Mouse (Mus musculus): ENCODE measurements around the gene Ttc7b. TPM values are rescaled to one million over a fixed set of nuclear protein-coding genes. Genes with fewer than 3 reads are reported as not detected.

Ttc7b gene
- polyA plus RNA-seq, 1 experiment = 0.13 TPM

DNA sequence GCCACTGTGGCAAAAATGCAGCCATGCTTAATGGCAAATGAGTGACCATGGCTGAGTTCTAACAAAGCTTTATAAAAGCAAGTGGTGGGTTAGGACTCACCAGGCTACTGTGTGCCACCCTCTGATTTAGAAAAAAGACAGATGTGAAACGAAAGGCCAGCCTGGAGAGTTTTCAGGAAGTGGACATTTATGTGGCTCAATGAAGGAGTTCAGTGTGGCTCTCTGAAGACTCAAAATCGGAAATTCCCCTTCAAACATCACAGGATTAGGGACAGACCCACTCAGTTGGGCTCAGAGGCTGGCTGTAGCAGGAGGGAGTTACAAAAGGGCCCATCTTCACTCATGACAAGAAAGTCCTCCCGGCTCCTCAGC lies 243.1 kb downstream of the Ttc7b start:
- H3K36me3 ChIP-seq (ENCODE audit: control insufficient read depth) = no peaks in the 10 kb centered on the region
- no peaks in the 10 kb centered on the region for H3K9me3 ChIP-seq (ENCODE audit: control insufficient read depth, low read length)
- peaks cover 2% of the 10 kb centered on the region for H3K4me1 ChIP-seq (ENCODE audit: control insufficient read depth)
- no peak for TF ChIP-seq TAL1 (IDR thresholded peaks at IDR 0.05; ENCODE audit: low read length)
- TF ChIP-seq GATA1 (IDR thresholded peaks at IDR 0.05; ENCODE audit: low read length) = no peak
- no peak overlapping the region for H3K4me3 ChIP-seq (replicated peaks)
- no peaks in the 10 kb centered on the region for H3K27me3 ChIP-seq (ENCODE audit: control insufficient read depth)

DNA sequence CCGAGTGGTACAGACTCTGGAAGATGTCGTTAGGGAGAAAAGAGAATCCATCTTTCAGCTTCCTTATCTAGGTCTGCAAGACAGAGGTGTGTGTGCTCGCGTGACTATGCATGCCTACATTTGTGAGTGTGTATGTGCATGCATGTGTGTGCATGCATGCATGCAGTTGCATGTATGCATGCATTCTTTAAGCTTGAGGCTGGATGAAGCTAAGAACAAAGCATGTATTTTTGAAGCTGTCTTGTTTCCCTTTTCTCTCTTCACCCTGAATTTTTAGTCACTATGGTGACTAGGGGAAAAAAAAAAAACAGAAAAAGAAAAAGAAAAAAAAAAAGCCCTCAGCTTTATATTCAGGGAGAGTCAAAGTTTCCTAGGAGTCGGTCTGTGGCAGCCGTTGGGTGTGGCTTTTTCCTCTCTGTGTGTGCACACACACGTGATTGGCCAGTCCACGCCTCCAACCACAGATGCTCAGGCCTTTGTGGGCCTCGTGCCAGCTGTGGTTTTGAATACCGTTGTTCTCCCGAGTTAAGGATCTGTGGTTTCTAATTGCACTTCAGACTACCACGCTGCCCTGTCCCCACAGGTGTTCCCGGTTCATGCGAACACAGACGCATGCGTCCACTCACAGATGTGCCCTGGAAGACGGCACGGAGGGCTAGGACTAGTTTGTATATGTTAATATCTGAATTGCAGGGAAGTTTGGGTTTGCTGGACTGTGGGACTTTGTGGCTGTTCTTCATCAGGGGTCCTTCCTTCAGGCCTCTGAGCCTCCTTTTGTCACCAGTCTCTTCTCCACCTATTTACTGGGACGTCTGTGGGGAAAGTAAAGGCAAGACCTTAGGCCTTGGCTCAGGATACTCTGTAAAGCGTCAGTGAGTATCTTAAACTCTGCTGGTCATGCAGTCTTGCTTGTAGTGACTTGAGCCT lies 243.8 kb downstream of the Ttc7b start:
- no peak overlapping the region for H3K4me3 ChIP-seq (replicated peaks)
- H3K36me3 ChIP-seq (ENCODE audit: control insufficient read depth) = no peaks in the 10 kb centered on the region
- H3K27me3 ChIP-seq (ENCODE audit: control insufficient read depth) = no peaks in the 10 kb centered on the region
- no peaks in the 10 kb centered on the region for H3K9me3 ChIP-seq (ENCODE audit: control insufficient read depth, low read length)
- TF ChIP-seq TAL1 (IDR thresholded peaks at IDR 0.05; ENCODE audit: low read length) = no peak
- no peak for TF ChIP-seq GATA1 (IDR thresholded peaks at IDR 0.05; ENCODE audit: low read length)
- H3K4me1 ChIP-seq (ENCODE audit: control insufficient read depth) = peaks cover 2% of the 10 kb centered on the region

DNA sequence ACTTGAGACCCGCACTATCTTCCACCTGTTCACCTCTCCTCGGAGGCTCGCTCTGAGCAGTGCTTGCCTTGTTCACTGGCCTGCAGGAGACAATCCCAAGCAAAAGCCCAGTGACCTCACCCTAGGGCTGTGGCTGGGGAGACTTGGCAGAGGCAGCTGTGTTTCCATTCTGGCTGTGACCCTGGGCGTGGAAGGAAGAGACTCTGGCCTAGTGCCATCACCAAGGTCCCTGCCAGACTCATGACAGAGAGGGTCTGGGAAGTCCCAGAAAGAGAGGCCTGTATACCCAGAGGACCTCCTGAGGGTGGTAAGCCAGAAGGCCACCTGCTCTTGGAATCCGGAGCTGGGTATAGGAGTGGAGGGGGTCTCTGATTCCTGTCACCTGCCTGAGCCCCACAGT lies 244.8 kb downstream of the Ttc7b start:
- H3K36me3 ChIP-seq (ENCODE audit: control insufficient read depth) = no peaks in the 10 kb centered on the region
- no peaks in the 10 kb centered on the region for H3K9me3 ChIP-seq (ENCODE audit: control insufficient read depth, low read length)
- H3K4me1 ChIP-seq (ENCODE audit: control insufficient read depth) = peaks cover 2% of the 10 kb centered on the region
- TF ChIP-seq TAL1 (IDR thresholded peaks at IDR 0.05; ENCODE audit: low read length) = no peak
- TF ChIP-seq GATA1 (IDR thresholded peaks at IDR 0.05; ENCODE audit: low read length) = no peak
- H3K27me3 ChIP-seq (ENCODE audit: control insufficient read depth) = no peaks in the 10 kb centered on the region
- no peak overlapping the region for H3K4me3 ChIP-seq (replicated peaks)

DNA sequence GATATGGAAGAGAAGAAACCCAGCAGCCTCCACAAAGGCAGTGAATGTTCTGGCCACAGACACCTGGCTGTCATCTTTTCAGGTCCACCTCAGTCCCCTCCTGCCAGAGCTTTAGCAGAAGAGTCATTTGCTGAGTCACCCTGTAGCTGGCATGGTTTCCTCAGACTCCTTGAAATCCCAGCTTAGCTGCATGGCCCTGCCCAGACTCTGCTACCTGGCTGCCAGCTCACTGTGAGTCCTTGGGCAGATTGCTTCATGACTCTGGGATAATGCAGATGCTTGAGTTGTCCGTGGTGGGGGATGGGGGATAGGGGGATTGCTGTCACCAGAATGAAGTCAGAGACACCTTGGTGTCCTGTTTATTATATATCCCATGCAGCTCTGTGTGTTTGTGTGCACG lies 247.6 kb downstream of the Ttc7b start:
- Histone ChIP-seq H3K36me3 (ENCODE audit: control insufficient read depth) (no peaks in the 10 kb centered on the region), H3K4me1 (ENCODE audit: control insufficient read depth) (peaks cover 2% of the 10 kb centered on the region), H3K9me3 (ENCODE audit: control insufficient read depth, low read length) (no peaks in the 10 kb centered on the region), H3K27me3 (ENCODE audit: control insufficient read depth) (no peaks in the 10 kb centered on the region), H3K4me3 (replicated peaks) (no peak overlapping the region)
- TF ChIP-seq GATA1 (IDR thresholded peaks at IDR 0.05; ENCODE audit: low read length) = no peak
- no peak for TF ChIP-seq TAL1 (IDR thresholded peaks at IDR 0.05; ENCODE audit: low read length)

DNA sequence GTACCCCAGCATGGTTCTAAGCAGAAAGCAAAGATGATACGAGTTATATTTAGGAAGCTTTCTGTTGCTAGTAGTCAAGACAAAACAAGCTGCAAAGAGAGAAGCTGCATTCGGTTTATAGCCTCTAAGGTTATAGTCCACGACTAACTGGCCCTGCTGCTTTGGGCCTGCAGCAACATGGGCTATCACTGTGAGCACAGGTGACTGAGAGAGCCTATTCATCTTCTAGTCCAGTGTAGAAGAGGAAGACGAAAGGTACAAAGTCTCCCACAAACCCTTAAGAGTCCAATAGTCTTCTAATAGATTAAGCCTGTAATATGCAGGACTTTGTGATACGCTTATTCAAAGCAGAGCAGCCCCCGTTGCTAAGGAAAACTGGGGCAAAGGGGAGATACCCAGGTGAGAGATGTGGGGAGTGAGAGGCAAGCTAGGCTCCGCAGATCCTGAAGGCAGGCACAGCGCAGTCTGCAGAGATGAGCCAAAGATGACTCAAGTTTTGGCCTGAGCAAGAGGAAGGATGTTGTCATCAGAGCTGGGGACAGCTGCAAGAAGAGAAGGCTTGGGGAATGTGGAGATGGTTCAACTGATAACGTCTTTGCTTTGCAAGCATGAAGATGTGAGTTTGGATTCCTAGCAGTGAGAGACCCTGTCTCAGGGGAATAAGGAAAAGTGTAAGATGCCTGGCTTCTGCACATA lies 250.5 kb downstream of the Ttc7b start:
- Histone ChIP-seq H3K27me3 (ENCODE audit: control insufficient read depth) (no peaks in the 10 kb centered on the region), H3K9me3 (ENCODE audit: control insufficient read depth, low read length) (no peaks in the 10 kb centered on the region), H3K4me3 (replicated peaks) (no peak overlapping the region), H3K4me1 (ENCODE audit: control insufficient read depth) (no peaks in the 10 kb centered on the region), H3K36me3 (ENCODE audit: control insufficient read depth) (no peaks in the 10 kb centered on the region)
- no peak for TF ChIP-seq GATA1 (IDR thresholded peaks at IDR 0.05; ENCODE audit: low read length)
- TF ChIP-seq TAL1 (IDR thresholded peaks at IDR 0.05; ENCODE audit: low read length) = no peak

DNA sequence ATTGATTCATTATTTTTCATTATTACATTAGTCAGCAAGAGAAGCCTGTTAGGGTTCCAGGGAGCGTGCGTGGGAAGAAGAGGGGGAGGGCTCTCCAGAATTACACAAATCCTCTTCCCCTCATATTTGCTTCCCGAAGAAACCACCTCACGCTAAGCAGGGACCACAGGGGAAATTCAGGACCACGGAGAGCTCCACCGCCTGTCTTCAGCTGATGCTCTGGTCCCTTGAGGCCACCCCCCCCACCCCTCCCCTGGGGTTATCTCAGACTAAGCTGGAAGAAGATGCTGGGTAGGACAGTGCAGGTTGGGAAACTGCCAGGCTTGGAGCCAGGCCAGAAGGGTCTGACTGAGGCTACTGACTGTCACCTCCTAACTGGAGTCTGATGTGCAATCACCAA lies 252.6 kb downstream of the Ttc7b start:
- TF ChIP-seq TAL1 (IDR thresholded peaks at IDR 0.05; ENCODE audit: low read length) = no peak
- TF ChIP-seq GATA1 (IDR thresholded peaks at IDR 0.05; ENCODE audit: low read length) = no peak
- Histone ChIP-seq H3K4me1 (ENCODE audit: control insufficient read depth) (peaks cover 2% of the 10 kb centered on the region; the same call in 1 of the 2 replicates), H3K27me3 (ENCODE audit: control insufficient read depth) (no peaks in the 10 kb centered on the region), H3K4me3 (replicated peaks) (no peak overlapping the region), H3K36me3 (ENCODE audit: control insufficient read depth) (no peaks in the 10 kb centered on the region), H3K9me3 (ENCODE audit: control insufficient read depth, low read length) (no peaks in the 10 kb centered on the region)

DNA sequence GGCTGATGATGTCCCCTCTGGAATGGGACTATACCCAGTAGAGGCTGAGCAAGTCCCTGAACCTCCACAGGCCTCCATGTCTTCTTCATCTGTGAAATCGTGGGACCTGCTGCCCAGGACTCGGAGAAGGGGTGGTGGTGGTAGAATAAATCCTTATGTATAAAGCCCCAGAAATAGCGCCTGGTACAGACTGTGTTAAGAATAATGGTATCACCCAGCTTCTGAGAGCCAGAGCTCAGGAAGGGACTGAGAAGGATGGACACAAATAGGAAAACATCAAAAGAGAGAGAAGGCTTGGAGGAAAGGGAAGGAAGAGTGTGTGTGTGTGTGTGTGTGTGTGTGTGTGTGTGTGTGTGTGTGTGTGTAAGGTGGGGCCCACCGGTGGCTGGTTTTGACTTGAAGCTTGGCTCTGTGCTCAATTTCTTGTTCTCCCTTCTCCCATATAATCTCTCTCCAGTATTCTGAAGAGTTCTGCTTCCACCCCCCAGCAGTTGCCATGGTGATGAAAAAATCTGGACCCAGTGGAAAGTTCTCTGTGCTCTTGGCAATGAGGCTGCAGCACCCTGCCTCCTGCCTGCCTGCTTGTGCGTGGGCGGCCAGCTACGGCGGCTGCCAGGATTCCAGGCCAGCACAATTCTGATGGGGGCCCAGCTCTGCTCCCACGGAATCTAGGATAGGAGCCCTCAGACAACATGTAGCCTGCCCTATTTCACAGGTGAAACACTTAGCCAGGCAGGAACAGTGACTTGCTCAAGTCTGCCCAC lies 254.9 kb downstream of the Ttc7b start:
- H3K4me1 ChIP-seq (ENCODE audit: control insufficient read depth) = peaks cover 2% of the 10 kb centered on the region
- H3K36me3 ChIP-seq (ENCODE audit: control insufficient read depth) = no peaks in the 10 kb centered on the region
- no peaks in the 10 kb centered on the region for H3K9me3 ChIP-seq (ENCODE audit: control insufficient read depth, low read length)
- H3K4me3 ChIP-seq (replicated peaks) = no peak overlapping the region
- no peaks in the 10 kb centered on the region for H3K27me3 ChIP-seq (ENCODE audit: control insufficient read depth)
- TF ChIP-seq GATA1 (IDR thresholded peaks at IDR 0.05; ENCODE audit: low read length) = no peak
- TF ChIP-seq TAL1 (IDR thresholded peaks at IDR 0.05; ENCODE audit: low read length) = no peak

DNA sequence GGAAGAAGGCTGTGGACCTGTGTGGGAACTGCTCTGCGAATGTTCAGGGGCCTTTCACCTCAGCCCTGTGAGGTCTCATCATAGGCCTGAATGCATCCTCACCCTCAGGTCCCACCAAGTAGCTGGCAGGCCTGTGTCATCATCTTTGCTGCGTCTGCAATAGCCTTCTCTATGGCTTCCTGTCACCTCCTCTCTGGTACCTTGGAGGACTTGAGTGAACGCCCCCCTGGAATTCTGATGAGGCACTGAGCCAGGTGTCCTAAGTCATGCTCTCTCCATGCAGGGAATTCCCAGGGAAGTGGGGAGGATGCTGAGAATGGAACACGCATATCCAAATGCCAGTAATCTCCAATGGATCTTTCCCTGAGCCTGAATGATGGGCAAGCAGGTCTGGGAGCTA lies 255.7 kb downstream of the Ttc7b start:
- TF ChIP-seq TAL1 (IDR thresholded peaks at IDR 0.05; ENCODE audit: low read length) (no peak), GATA1 (IDR thresholded peaks at IDR 0.05; ENCODE audit: low read length) (no peak)
- Histone ChIP-seq H3K4me3 (replicated peaks) (no peak overlapping the region), H3K27me3 (ENCODE audit: control insufficient read depth) (no peaks in the 10 kb centered on the region), H3K4me1 (ENCODE audit: control insufficient read depth) (peaks cover 2% of the 10 kb centered on the region), H3K9me3 (ENCODE audit: control insufficient read depth, low read length) (no peaks in the 10 kb centered on the region), H3K36me3 (ENCODE audit: control insufficient read depth) (no peaks in the 10 kb centered on the region)

DNA sequence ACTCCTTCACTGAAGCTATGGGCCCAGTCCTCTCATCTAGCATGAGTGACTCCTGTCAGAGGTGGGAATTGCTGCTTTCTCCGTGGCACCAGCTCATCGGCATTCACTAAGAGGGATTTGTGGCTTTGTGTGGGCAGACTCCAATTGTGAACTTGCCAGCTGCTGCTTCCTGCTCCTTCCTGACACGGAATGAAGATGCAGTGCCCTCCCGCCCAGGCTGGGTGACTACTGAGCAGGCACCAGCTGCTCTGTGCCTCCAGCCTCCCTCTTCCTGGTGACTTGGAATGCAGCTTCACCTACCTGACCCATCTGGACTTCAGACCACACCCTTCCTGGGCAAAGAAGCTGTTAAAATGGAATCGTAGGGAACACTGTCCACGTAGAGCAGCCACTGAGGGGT lies 257.8 kb downstream of the Ttc7b start:
- no peak for TF ChIP-seq TAL1 (IDR thresholded peaks at IDR 0.05; ENCODE audit: low read length)
- no peak for TF ChIP-seq GATA1 (IDR thresholded peaks at IDR 0.05; ENCODE audit: low read length)
- H3K4me1 ChIP-seq (ENCODE audit: control insufficient read depth) = peaks cover 2% of the 10 kb centered on the region
- no peaks in the 10 kb centered on the region for H3K27me3 ChIP-seq (ENCODE audit: control insufficient read depth)
- no peak overlapping the region for H3K4me3 ChIP-seq (replicated peaks)
- no peaks in the 10 kb centered on the region for H3K36me3 ChIP-seq (ENCODE audit: control insufficient read depth)
- no peaks in the 10 kb centered on the region for H3K9me3 ChIP-seq (ENCODE audit: control insufficient read depth, low read length)

Measured in erythroblast, embryonic 14.5 days (primary cell).